32 mouse cellular contexts compared by ENCODE assay signal in the genomic region with DNA sequence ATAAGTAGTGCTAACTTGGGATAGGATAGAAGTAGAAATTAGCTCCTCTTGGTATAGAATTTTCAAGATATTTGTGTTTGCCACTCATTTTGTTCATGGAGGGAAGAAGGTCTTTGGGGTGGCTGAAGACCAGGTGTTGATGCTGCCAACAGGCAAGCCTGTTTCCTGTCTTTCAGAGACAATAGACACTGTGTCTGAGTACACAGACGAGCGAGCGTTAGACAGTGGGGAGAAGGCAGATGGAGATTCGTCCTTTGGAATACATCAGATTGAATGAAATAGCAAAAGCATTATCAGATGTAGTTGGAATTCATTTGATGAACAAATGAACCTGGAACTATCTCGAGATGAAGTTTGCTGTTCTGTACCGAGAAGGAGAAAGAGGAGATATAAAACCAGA. TPM values are rescaled to one million over a fixed set of nuclear protein-coding genes. Genes with fewer than 3 reads are reported as not detected.
"Had no signal": no experiment of that assay in that cellular context is flagged by ENCODE, and none has a peak within 500 bp of the region (broad histone marks: within the 10 kb centered on the region; RNA-seq: fewer than 3 reads in every experiment).

No protein-coding gene starts in this region.

- H3K4me3 ChIP-seq: limb, embryonic 10.5 days; limb, embryonic 12.5 days; limb, embryonic 13.5 days; limb, embryonic 15.5 days; liver, embryonic 12.5 days; liver, embryonic 13.5 days; liver, embryonic 15.5 days; lung, embryonic 15.5 days; megakaryocyte, embryonic 14.5 days; midbrain, embryonic 10.5 days; midbrain, embryonic 12.5 days; midbrain, embryonic 13.5 days; midbrain, embryonic 15.5 days; myocyte had no signal

- ATAC-seq: liver, embryonic 12.5 days; liver, postnatal 0 days; lung, postnatal 0 days; midbrain, embryonic 13.5 days; midbrain, embryonic 15.5 days; midbrain, embryonic 16.5 days had no signal

- DNase-seq: left cerebral cortex, postnatal 4 days; liver; liver, embryonic 13.5 days; liver, postnatal 0 days; lung, adult 18-20 months; lung, adult 2 months; lung, embryonic 14.5 days; lung, postnatal 10 days; lung, postnatal 14 days; lung, postnatal 36 days; lung, postnatal 4 days; midbrain, embryonic 14.5 days had no signal

- H3K27ac ChIP-seq: limb, embryonic 10.5 days; limb, embryonic 12.5 days; limb, embryonic 13.5 days; limb, embryonic 15.5 days; liver, embryonic 12.5 days; liver, embryonic 13.5 days; liver, embryonic 14.5 days; liver, embryonic 15.5 days; macrophage; midbrain, embryonic 10.5 days; midbrain, embryonic 12.5 days; midbrain, embryonic 13.5 days; midbrain, embryonic 15.5 days had no signal

RNA-seq across cellular contexts. Expression of a gene that starts 33.2 kb away (rescaled TPM):
- total RNA-seq: megakaryocyte progenitor cell, adult 5-6 weeks; megakaryocyte-erythroid progenitor cell, adult 5-6 weeks; monocyte, adult 5-6 weeks had no signal
